Comparison of ENCODE assay signal across 9 mouse cellular contexts in the genomic region with DNA sequence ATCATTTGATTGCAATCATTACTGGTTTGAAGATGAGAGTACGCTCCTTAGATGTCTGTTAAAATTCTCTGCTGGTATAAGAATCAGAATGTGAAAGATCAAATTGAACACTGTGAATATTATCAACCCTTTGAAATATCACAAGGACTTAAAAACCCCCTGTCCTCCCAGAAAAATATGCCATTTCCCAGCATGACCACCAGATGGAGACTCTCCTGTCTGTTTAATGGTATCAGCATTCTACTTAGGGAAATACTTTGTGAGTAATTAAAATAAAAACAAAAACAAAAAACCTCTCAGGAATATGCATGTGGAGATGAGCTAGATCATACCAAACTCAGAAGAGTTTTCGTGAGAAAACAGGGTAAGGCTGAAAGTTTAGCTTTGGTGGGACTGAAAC. TPM values are rescaled to one million over a fixed set of nuclear protein-coding genes. Genes with fewer than 3 reads are reported as not detected.
DNase-seq lines count a peak whose midpoint lies in the region; ATAC-seq lines count a peak whose summit lies in the region.
"Had no signal": no experiment of that assay in that cellular context is flagged by ENCODE, and none has a peak within 500 bp of the region (broad histone marks: within the 10 kb centered on the region; RNA-seq: fewer than 3 reads in every experiment).

No protein-coding gene starts in this region.

- ATAC-seq in monocyte, adult 5-6 weeks (replicated peaks; ENCODE audit: insufficient number of reproducible peaks, low FRiP score, low TSS enrichment, poor library complexity, severe bottlenecking): no peak

- DNase-seq in cerebellum, postnatal 14 days: peak; percentile 7 to 19
- no peak for DNase-seq in cerebellum, adult 9-11 months
- peak; percentile 1 for DNase-seq in kidney, postnatal 14 days
- no peak for DNase-seq in kidney, adult 11 months
- peak; percentile 25 for DNase-seq in A20 (ENCODE audit: low read depth, low spot score)
- peak; percentile 25 for DNase-seq in heart, postnatal 4 days
- DNase-seq in ovary, adult 18-20 months (ENCODE audit: low spot score): no peak
- DNase-seq: cerebellum, adult 8-10 months had no signal

RNA-seq across cellular contexts. Expression of a gene that starts 44.3 kb away (rescaled TPM):
- total RNA-seq in heart, postnatal 4 days (2021): 10 to 100 TPM; 43.5 to 52.4 TPM
- total RNA-seq in monocyte, adult 5-6 weeks (2017): 33.6 to 63.7 TPM (median 41.4 TPM) in 3 replicates

Comparison
In these comparisons a context has a peak if more than half of its experiments do, and no peak if none do; other contexts are left out.
1. DNase-seq: peak in cerebellum, postnatal 14 days (2 of 2), kidney, postnatal 14 days (single experiment), A20 (single experiment) and heart, postnatal 4 days (single experiment); none in cerebellum, adult 9-11 months (single experiment), kidney, adult 11 months (single experiment) and ovary, adult 18-20 months (single experiment).